Mouse (Mus musculus): Measurements from ENCODE around the gene 2410002F23Rik. TPM values are rescaled to one million over a fixed set of nuclear protein-coding genes. Genes with fewer than 3 reads are reported as not detected.
"Not testable (repeated sequence)": the region's sequence is repeated elsewhere in the genome, so short reads cannot be mapped to it uniquely, and the experiment has no call there.

Gene 2410002F23Rik
- polyA plus RNA-seq, 1 experiment from 2014 or later, result 123 TPM

- no peak for ATAC-seq (ENCODE audit: low read depth)
- no peak overlapping the region for H3K9ac ChIP-seq (ENCODE audit: low read length)
- H3K27me3 ChIP-seq (ENCODE audit: control insufficient read depth, insufficient read depth, low read depth, low read length), result no peaks in the 10 kb centered on the region
- no peaks in the 10 kb centered on the region for H3K36me3 ChIP-seq (ENCODE audit: control insufficient read depth, insufficient read depth, low read length)
- 32% methylated on average over 2 of the region's 2 CpGs for WGBS
- H3K4me3 ChIP-seq (ENCODE audit: low read length), result no peak overlapping the region
- no peak overlapping the region for H3K27ac ChIP-seq (ENCODE audit: low read length)
- no peak overlapping the region for H3K4me2 ChIP-seq (ENCODE audit: low read depth, low read length)
- H3K4me1 ChIP-seq (replicated peaks; ENCODE audit: control insufficient read depth, insufficient read depth, low read length), result no peaks in the 10 kb centered on the region
- H3K9me3 ChIP-seq (ENCODE audit: control insufficient read depth, low read length), result no peaks in the 10 kb centered on the region
Measured at GRCm38 (mm10) chr7:44239913-44240312, 6.6 kb upstream of the 2410002F23Rik start.

- Histone ChIP-seq H3K4me1 (replicated peaks; ENCODE audit: control insufficient read depth, insufficient read depth, low read length) (peaks cover 4% of the 10 kb centered on the region), H3K27me3 (ENCODE audit: control insufficient read depth, insufficient read depth, low read depth, low read length) (no peaks in the 10 kb centered on the region), H3K4me3 (ENCODE audit: low read length) (no peak overlapping the region), H3K27ac (ENCODE audit: low read length) (no peak overlapping the region), H3K9me3 (ENCODE audit: control insufficient read depth, low read length) (no peaks in the 10 kb centered on the region), H3K9ac (ENCODE audit: low read length) (no peak overlapping the region), H3K4me2 (ENCODE audit: low read depth, low read length) (no peak overlapping the region), H3K36me3 (ENCODE audit: control insufficient read depth, insufficient read depth, low read length) (no peaks in the 10 kb centered on the region)
- ATAC-seq (ENCODE audit: low read depth), result no peak
- 22% methylated on average over 1 of the region's 1 CpGs for WGBS
Measured at GRCm38 (mm10) chr7:44240712-44241111, 5.8 kb upstream of the 2410002F23Rik start.

- Histone ChIP-seq H3K4me3 (ENCODE audit: low read length) (no peak overlapping the region), H3K4me1 (replicated peaks; ENCODE audit: control insufficient read depth, insufficient read depth, low read length) (peaks cover 4% of the 10 kb centered on the region), H3K27ac (ENCODE audit: low read length) (no peak overlapping the region), H3K36me3 (ENCODE audit: control insufficient read depth, insufficient read depth, low read length) (no peaks in the 10 kb centered on the region), H3K27me3 (ENCODE audit: control insufficient read depth, insufficient read depth, low read depth, low read length) (no peaks in the 10 kb centered on the region), H3K4me2 (ENCODE audit: low read depth, low read length) (no peak overlapping the region), H3K9ac (ENCODE audit: low read length) (no peak overlapping the region), H3K9me3 (ENCODE audit: control insufficient read depth, low read length) (no peaks in the 10 kb centered on the region)
- ATAC-seq (ENCODE audit: low read depth), result no peak
- 49% methylated on average over 2 of the region's 2 CpGs for WGBS
Measured at GRCm38 (mm10) chr7:44241163-44241562, 5.4 kb upstream of the 2410002F23Rik start.

- Histone ChIP-seq H3K4me1 (replicated peaks; ENCODE audit: control insufficient read depth, insufficient read depth, low read length) (peaks cover 10% of the 10 kb centered on the region), H3K9ac (ENCODE audit: low read length) (no peak overlapping the region), H3K36me3 (ENCODE audit: control insufficient read depth, insufficient read depth, low read length) (peaks cover 4% of the 10 kb centered on the region), H3K9me3 (ENCODE audit: control insufficient read depth, low read length) (no peaks in the 10 kb centered on the region), H3K4me3 (ENCODE audit: low read length) (no peak overlapping the region), H3K27me3 (ENCODE audit: control insufficient read depth, insufficient read depth, low read depth, low read length) (no peaks in the 10 kb centered on the region), H3K27ac (ENCODE audit: low read length) (no peak overlapping the region), H3K4me2 (ENCODE audit: low read depth, low read length) (no peak overlapping the region)
- no peak for ATAC-seq (ENCODE audit: low read depth)
- 55% methylated on average over 1 of the region's 1 CpGs for WGBS
Measured at GRCm38 (mm10) chr7:44244080-44244479, 2.4 kb upstream of the 2410002F23Rik start.

GRCm38 (mm10) chr7:44246984-44247470, 505 bp downstream of the 2410002F23Rik start:
- H3K4me2 ChIP-seq (ENCODE audit: low read depth, low read length), result peak overlapping the region; percentile 54
- ATAC-seq (ENCODE audit: low read depth), result peak; percentile 10; the same call in 1 of the 2 replicates
- H3K9ac ChIP-seq (ENCODE audit: low read length), result peak overlapping the region; percentile 95
- no peaks in the 10 kb centered on the region for H3K9me3 ChIP-seq (ENCODE audit: control insufficient read depth, low read length)
- peaks cover 18% of the 10 kb centered on the region for H3K36me3 ChIP-seq (ENCODE audit: control insufficient read depth, insufficient read depth, low read length)
- H3K27ac ChIP-seq (ENCODE audit: low read length), result peak overlapping the region; percentile 94
- H3K4me3 ChIP-seq (ENCODE audit: low read length), result peak overlapping the region; percentile 84
- under 1% methylated on average over 23 of the region's 23 CpGs for WGBS
- H3K27me3 ChIP-seq (ENCODE audit: control insufficient read depth, insufficient read depth, low read depth, low read length), result no peaks in the 10 kb centered on the region
- H3K4me1 ChIP-seq (replicated peaks; ENCODE audit: control insufficient read depth, insufficient read depth, low read length), result peaks cover 10% of the 10 kb centered on the region

- H3K9ac ChIP-seq (ENCODE audit: low read length), result peak overlapping the region; percentile 95
- WGBS, result 89% methylated on average over 2 of the region's 2 CpGs
- H3K27ac ChIP-seq (ENCODE audit: low read length), result no peak overlapping the region
- H3K36me3 ChIP-seq (ENCODE audit: control insufficient read depth, insufficient read depth, low read length), result peaks cover 27% of the 10 kb centered on the region
- H3K4me3 ChIP-seq (ENCODE audit: low read length), result peak overlapping the region; percentile 84
- no peaks in the 10 kb centered on the region for H3K9me3 ChIP-seq (ENCODE audit: control insufficient read depth, low read length)
- H3K4me1 ChIP-seq (replicated peaks; ENCODE audit: control insufficient read depth, insufficient read depth, low read length), result peaks cover 10% of the 10 kb centered on the region
- peak overlapping the region; percentile 54 for H3K4me2 ChIP-seq (ENCODE audit: low read depth, low read length)
- no peaks in the 10 kb centered on the region for H3K27me3 ChIP-seq (ENCODE audit: control insufficient read depth, insufficient read depth, low read depth, low read length)
- no peak for ATAC-seq (ENCODE audit: low read depth)
Measured at GRCm38 (mm10) chr7:44247971-44248370, 1.4 kb downstream of the 2410002F23Rik start.

GRCm38 (mm10) chr7:44249248-44249647, 2.7 kb downstream of the 2410002F23Rik start:
- H3K4me3 ChIP-seq (ENCODE audit: low read length), result no peak overlapping the region
- H3K27me3 ChIP-seq (ENCODE audit: control insufficient read depth, insufficient read depth, low read depth, low read length), result no peaks in the 10 kb centered on the region
- WGBS, result 89% methylated on average over 4 of the region's 4 CpGs
- no peak overlapping the region for H3K9ac ChIP-seq (ENCODE audit: low read length)
- peaks cover 28% of the 10 kb centered on the region for H3K36me3 ChIP-seq (ENCODE audit: control insufficient read depth, insufficient read depth, low read length)
- H3K4me1 ChIP-seq (replicated peaks; ENCODE audit: control insufficient read depth, insufficient read depth, low read length), result peaks cover 10% of the 10 kb centered on the region
- no peak overlapping the region for H3K4me2 ChIP-seq (ENCODE audit: low read depth, low read length)
- H3K27ac ChIP-seq (ENCODE audit: low read length), result no peak overlapping the region
- H3K9me3 ChIP-seq (ENCODE audit: control insufficient read depth, low read length), result no peaks in the 10 kb centered on the region
- no peak for ATAC-seq (ENCODE audit: low read depth)

- not testable (repeated sequence) for H3K9me3 ChIP-seq (ENCODE audit: control insufficient read depth, low read length); H3K4me3 ChIP-seq (ENCODE audit: low read length); H3K9ac ChIP-seq (ENCODE audit: low read length); H3K4me1 ChIP-seq (replicated peaks; ENCODE audit: control insufficient read depth, insufficient read depth, low read length); ATAC-seq (ENCODE audit: low read depth); H3K27ac ChIP-seq (ENCODE audit: low read length); H3K27me3 ChIP-seq (ENCODE audit: control insufficient read depth, insufficient read depth, low read depth, low read length); H3K4me2 ChIP-seq (ENCODE audit: low read depth, low read length)
- peaks cover 28% of the 10 kb centered on the region for H3K36me3 ChIP-seq (ENCODE audit: control insufficient read depth, insufficient read depth, low read length)
- WGBS, result 85% methylated on average over 17 of the region's 17 CpGs
Measured at GRCm38 (mm10) chr7:44250732-44251275, 4.3 kb downstream of the 2410002F23Rik start.

GRCm38 (mm10) chr7:44253023-44253616, 6.6 kb downstream of the 2410002F23Rik start:
- Histone ChIP-seq H3K4me1 (replicated peaks; ENCODE audit: control insufficient read depth, insufficient read depth, low read length) (peaks cover under 1% of the 10 kb centered on the region; the same call in 1 of the 2 replicates), H3K9me3 (ENCODE audit: control insufficient read depth, low read length) (no peaks in the 10 kb centered on the region), H3K27me3 (ENCODE audit: control insufficient read depth, insufficient read depth, low read depth, low read length) (no peaks in the 10 kb centered on the region), H3K4me3 (ENCODE audit: low read length) (no peak overlapping the region), H3K4me2 (ENCODE audit: low read depth, low read length) (no peak overlapping the region), H3K36me3 (ENCODE audit: control insufficient read depth, insufficient read depth, low read length) (peaks cover 28% of the 10 kb centered on the region), H3K9ac (ENCODE audit: low read length) (no peak overlapping the region), H3K27ac (ENCODE audit: low read length) (no peak overlapping the region)
- ATAC-seq (ENCODE audit: low read depth), result no peak
- WGBS, result 63% methylated on average over 15 of the region's 15 CpGs

All from lung, embryonic 16.5 days (tissue).